Mouse (Mus musculus): Measurements from ENCODE around the gene Rnf41. TPM values are rescaled to one million over a fixed set of nuclear protein-coding genes. Genes with fewer than 3 reads are reported as not detected.
A peak's percentile ranks its signal among the peaks of the same experiment; 100 is the strongest.

Rnf41 gene
- total and polyA plus RNA-seq, 3 experiments = 28.4 to 41.7 (median 39.1) TPM

GRCm38 (mm10) chr10:128486370-128486769, 74.9 kb downstream of the Rnf41 start:
- peak; percentile 82 for DNase-seq

DNA sequence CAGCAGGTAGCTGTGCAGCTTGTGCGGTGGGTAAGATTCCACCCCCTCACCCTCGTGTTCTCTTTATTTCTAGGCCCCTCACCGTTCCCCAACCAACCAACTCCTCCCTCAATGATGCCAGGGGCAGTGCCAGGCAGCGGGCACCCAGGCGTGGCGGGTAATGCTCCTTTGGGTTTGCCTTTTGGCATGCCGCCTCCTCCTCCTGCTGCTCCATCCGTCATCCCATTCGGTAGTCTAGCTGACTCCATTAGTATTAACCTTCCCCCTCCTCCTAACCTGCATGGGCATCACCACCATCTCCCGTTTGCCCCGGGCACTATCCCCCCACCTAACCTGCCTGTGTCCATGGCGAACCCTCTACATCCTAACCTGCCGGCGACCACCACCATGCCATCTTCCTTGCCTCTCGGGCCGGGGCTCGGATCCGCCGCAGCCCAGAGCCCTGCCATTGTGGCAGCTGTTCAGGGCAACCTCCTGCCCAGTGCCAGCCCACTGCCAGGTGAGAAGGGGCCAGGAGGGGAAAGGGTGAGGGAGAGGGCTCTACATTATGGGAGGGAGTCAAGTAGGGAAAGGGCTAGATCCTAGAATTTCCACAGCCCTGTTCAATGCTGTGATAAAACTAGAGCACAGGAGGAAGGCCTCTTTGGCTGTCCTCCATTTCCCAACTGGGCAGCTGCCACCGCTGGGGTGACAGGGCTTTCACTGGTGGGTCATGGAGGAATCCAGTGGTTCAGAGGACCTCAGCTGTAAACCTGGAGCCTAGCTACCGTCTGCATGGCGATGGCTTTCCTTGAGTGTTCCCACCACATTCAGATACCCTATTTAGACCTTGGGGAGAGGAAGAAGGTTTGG, 76.6 kb downstream of the Rnf41 start:
- DNase-seq = peak; percentile 37

DNA sequence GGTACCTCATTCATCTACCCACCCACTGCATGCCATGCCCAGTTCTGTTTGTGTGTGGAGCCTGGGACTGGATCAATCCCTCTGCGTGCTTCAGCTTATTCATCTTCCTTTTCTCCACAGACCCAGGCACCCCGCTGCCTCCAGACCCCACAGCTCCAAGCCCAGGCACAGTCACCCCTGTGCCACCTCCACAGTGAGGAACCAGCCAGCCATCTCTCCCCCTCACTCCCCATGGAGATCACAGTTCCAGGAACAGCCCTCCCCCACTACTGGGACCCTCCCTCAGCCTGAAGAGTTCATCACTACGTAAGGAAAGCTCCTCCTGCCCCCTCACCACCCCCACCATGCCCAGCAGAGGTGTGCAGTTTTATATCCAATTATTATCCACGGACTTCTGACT, 77.3 kb downstream of the Rnf41 start:
- DNase-seq = no peak

GRCm38 (mm10) chr10:128489380-128489779, 77.9 kb downstream of the Rnf41 start:
- DNase-seq = peak; percentile 69

DNA sequence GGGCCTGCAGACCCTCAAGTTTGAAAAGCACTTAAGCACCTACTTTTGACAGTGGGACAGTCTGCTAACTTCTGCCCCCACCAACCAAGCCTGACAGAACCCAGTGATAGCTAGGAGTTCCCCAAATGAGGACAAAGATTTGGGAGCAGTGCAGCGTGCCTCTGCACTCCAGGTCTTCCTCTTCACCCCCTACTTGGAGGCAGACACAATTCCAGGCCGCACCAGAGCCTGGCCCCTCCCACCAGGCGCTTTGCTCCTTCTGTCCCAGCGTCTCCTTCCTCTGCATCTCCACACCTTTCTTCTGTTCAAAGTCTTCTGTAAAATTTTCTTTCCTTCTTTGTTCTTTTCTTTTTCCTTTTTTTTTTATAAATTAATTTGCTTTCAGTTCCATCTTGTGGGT, 78.3 kb downstream of the Rnf41 start:
- DNase-seq = no peak

DNA sequence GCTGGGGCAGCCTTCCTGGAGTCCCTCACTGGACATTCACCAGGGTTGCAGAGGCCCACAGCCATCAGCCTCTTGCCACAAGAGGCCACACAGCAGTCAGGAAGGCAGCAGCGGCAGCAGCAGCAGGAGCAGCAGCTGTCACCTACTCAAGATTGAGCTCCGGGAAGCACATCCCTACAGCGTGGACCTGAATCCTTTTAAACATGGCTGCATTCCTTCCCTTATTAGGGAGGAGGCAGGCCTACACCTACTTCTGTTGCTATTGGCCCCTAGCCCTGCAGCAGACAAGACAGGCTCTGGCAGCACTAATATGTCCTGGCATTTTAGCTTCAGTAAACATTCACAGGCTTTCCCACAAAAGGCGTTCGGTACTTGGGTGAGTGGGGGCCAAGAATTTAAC, 78.8 kb downstream of the Rnf41 start:
- DNase-seq = no peak

DNA sequence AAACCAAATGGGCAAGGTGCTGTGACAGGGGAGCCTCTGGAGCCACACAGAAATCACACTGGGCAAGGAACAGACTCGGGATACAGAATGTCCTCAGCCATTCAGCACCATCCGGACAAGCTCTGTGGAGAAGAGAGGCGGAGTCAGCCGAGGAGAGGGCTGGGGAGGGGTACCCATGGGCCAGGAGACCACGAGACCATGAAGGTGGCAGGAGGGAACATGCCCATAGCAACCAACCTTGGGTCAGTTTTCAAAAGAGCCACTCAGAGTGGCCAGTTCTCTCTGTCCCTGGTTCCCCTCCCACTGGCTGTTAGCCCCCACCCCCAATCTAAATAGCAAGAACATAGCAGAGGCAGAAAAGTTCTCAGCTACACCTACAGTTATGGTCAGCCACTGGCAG, 79.5 kb downstream of the Rnf41 start:
- DNase-seq = no peak

Small RNA genes within 50 kb of the gene (microRNA-seq; reads per million reads assigned to microRNA genes)
- 0 reads per million in 2 experiments for gene Gm25361
- 0 reads per million in 2 experiments for gene Gm26308
- 0.44 to 0.83 reads per million in 2 experiments for gene Mir6914
- gene Mir6915 = 0.22 to 1.2 reads per million in 2 experiments
- 1.5 to 2.5 reads per million in 2 experiments for gene Mir8105

Other genes with a start within 250 kb of the Rnf41 start
- gene Rbms2, start 231.4 kb upstream of the Rnf41 start, total RNA-seq (2021) = 100 to 1,000 TPM in 1 of 2 experiments, 10 to 100 TPM in 1; 99.3 to 124 TPM
- gene Rbms2, start 231.4 kb upstream of the Rnf41 start, polyA plus RNA-seq (2012; rRNA removed) = 118 and 130 TPM in 2 replicates
- gene Gls2, start 217.2 kb upstream of the Rnf41 start, total RNA-seq (2021) = 1 to 10 TPM; 2.5 to 3.7 TPM
- gene Gls2, start 217.2 kb upstream of the Rnf41 start, polyA plus RNA-seq (2012; rRNA removed) = 3.8 and 7.5 TPM in 2 replicates
- 10 to 100 TPM; 14.3 to 17.0 TPM for gene Spryd4, start 199.8 kb upstream of the Rnf41 start, total RNA-seq (2021)
- gene Spryd4, start 199.8 kb upstream of the Rnf41 start, polyA plus RNA-seq (2012; rRNA removed) = 5.8 and 7.4 TPM in 2 replicates
- gene Mip, start 185.8 kb upstream of the Rnf41 start, total RNA-seq (2021) = not detected
- not detected in 2 replicates for gene Mip, start 185.8 kb upstream of the Rnf41 start, polyA plus RNA-seq (2012; rRNA removed)
- 1 to 10 TPM; 4.8 to 7.2 TPM for gene Timeless, start 179.6 kb upstream of the Rnf41 start, total RNA-seq (2021)
- 1.9 and 2.8 TPM in 2 replicates for gene Timeless, start 179.6 kb upstream of the Rnf41 start, polyA plus RNA-seq (2012; rRNA removed)
- gene Apon, start 157.6 kb upstream of the Rnf41 start, total RNA-seq (2021) = 1 to 10 TPM in 1 of 2 experiments, not detected in 1; 1.5 TPM
- gene Apon, start 157.6 kb upstream of the Rnf41 start, polyA plus RNA-seq (2012; rRNA removed) = 0.10 and 0.40 TPM in 2 replicates
- 10 to 100 TPM in 1 of 2 experiments, under 1 TPM in 1; 0.76 to 19.1 TPM for gene Apof, start 143.0 kb upstream of the Rnf41 start, total RNA-seq (2021)
- 11.0 and 25.2 TPM in 2 replicates for gene Apof, start 143.0 kb upstream of the Rnf41 start, polyA plus RNA-seq (2012; rRNA removed)
- gene Stat2, start 141.1 kb upstream of the Rnf41 start, total RNA-seq (2021) = 10 to 100 TPM; 24.0 to 33.5 TPM
- gene Stat2, start 141.1 kb upstream of the Rnf41 start, polyA plus RNA-seq (2012; rRNA removed) = 37.3 and 39.2 TPM in 2 replicates
- not detected for gene Il23a, start 112.9 kb upstream of the Rnf41 start, total RNA-seq (2021)
- not detected in 2 replicates for gene Il23a, start 112.9 kb upstream of the Rnf41 start, polyA plus RNA-seq (2012; rRNA removed)
- 10 to 100 TPM; 13.8 to 18.3 TPM for gene Pan2, start 108.3 kb upstream of the Rnf41 start, total RNA-seq (2021)
- gene Pan2, start 108.3 kb upstream of the Rnf41 start, polyA plus RNA-seq (2012; rRNA removed) = 17.2 and 20.4 TPM in 2 replicates
- gene Cnpy2, start 89.2 kb upstream of the Rnf41 start, total RNA-seq (2021) = 100 to 1,000 TPM; 180 to 204 TPM
- gene Cnpy2, start 89.2 kb upstream of the Rnf41 start, polyA plus RNA-seq (2012; rRNA removed) = 20.1 and 28.6 TPM in 2 replicates
- 100 to 1,000 TPM; 391 to 444 TPM for gene Cs, start 73.9 kb upstream of the Rnf41 start, total RNA-seq (2021)
- gene Cs, start 73.9 kb upstream of the Rnf41 start, polyA plus RNA-seq (2012; rRNA removed) = 315 and 332 TPM in 2 replicates
- gene Coq10a, start 42.7 kb upstream of the Rnf41 start, total RNA-seq (2021) = 10 to 100 TPM; 72.2 to 77.1 TPM
- 44.2 and 116 TPM in 2 replicates for gene Coq10a, start 42.7 kb upstream of the Rnf41 start, polyA plus RNA-seq (2012; rRNA removed)
- gene Ankrd52, start 34.5 kb upstream of the Rnf41 start, total RNA-seq (2021) = 10 to 100 TPM; 48.3 to 59.3 TPM
- gene Ankrd52, start 34.5 kb upstream of the Rnf41 start, polyA plus RNA-seq (2012; rRNA removed) = 44.2 and 53.1 TPM in 2 replicates
- gene Slc39a5, start 10.4 kb upstream of the Rnf41 start, total RNA-seq (2021) = not detected
- gene Slc39a5, start 10.4 kb upstream of the Rnf41 start, polyA plus RNA-seq (2012; rRNA removed) = not detected in 2 replicates
- gene Nabp2, start 165 bp upstream of the Rnf41 start, total RNA-seq (2021) = 10 to 100 TPM; 79.3 to 93.8 TPM
- gene Nabp2, start 165 bp upstream of the Rnf41 start, polyA plus RNA-seq (2012; rRNA removed) = 21.3 and 22.2 TPM in 2 replicates
- gene Smarcc2, start 47.6 kb downstream of the Rnf41 start, total RNA-seq (2021) = 100 to 1,000 TPM; 120 to 128 TPM
- 129 and 130 TPM in 2 replicates for gene Smarcc2, start 47.6 kb downstream of the Rnf41 start, polyA plus RNA-seq (2012; rRNA removed)
- gene Myl6, start 82.5 kb downstream of the Rnf41 start, total RNA-seq (2021) = 100 to 1,000 TPM; 786 to 985 TPM
- 324 and 445 TPM in 2 replicates for gene Myl6, start 82.5 kb downstream of the Rnf41 start, polyA plus RNA-seq (2012; rRNA removed)
- 1 to 10 TPM; 6.2 to 8.3 TPM for gene Myl6b, start 87.0 kb downstream of the Rnf41 start, total RNA-seq (2021)
- gene Myl6b, start 87.0 kb downstream of the Rnf41 start, polyA plus RNA-seq (2012; rRNA removed) = 5.1 and 5.7 TPM in 2 replicates
- gene Esyt1, start 114.2 kb downstream of the Rnf41 start, total RNA-seq (2021) = 10 to 100 TPM; 26.1 to 32.6 TPM
- 52.8 and 59.6 TPM in 2 replicates for gene Esyt1, start 114.2 kb downstream of the Rnf41 start, polyA plus RNA-seq (2012; rRNA removed)
- 10 to 100 TPM; 11.7 to 12.3 TPM for gene Zc3h10, start 136.1 kb downstream of the Rnf41 start, total RNA-seq (2021)
- 16.0 and 16.3 TPM in 2 replicates for gene Zc3h10, start 136.1 kb downstream of the Rnf41 start, polyA plus RNA-seq (2012; rRNA removed)
- 1,000 to 10,000 TPM; 3,028 to 3,144 TPM for gene Rpl41, start 137.6 kb downstream of the Rnf41 start, total RNA-seq (2021)
- 1,154 and 1,178 TPM in 2 replicates for gene Rpl41, start 137.6 kb downstream of the Rnf41 start, polyA plus RNA-seq (2012; rRNA removed)
- 10 to 100 TPM; 79.7 to 88.2 TPM for gene Pa2g4, start 154.3 kb downstream of the Rnf41 start, total RNA-seq (2021)
- gene Pa2g4, start 154.3 kb downstream of the Rnf41 start, polyA plus RNA-seq (2012; rRNA removed) = 6.4 and 8.6 TPM in 2 replicates
- 1 to 10 TPM; 2.3 to 3.8 TPM for gene Erbb3, start 178.0 kb downstream of the Rnf41 start, total RNA-seq (2021)
- 1.1 and 1.3 TPM in 2 replicates for gene Erbb3, start 178.0 kb downstream of the Rnf41 start, polyA plus RNA-seq (2012; rRNA removed)
- 100 to 1,000 TPM; 715 to 972 TPM for gene Rps26, start 215.1 kb downstream of the Rnf41 start, total RNA-seq (2021)
- gene Rps26, start 215.1 kb downstream of the Rnf41 start, polyA plus RNA-seq (2012; rRNA removed) = 581 and 897 TPM in 2 replicates
- gene Ikzf4, start 234.3 kb downstream of the Rnf41 start, total RNA-seq (2021) = 1 to 10 TPM; 1.9 to 2.6 TPM
- gene Ikzf4, start 234.3 kb downstream of the Rnf41 start, polyA plus RNA-seq (2012; rRNA removed) = 3.1 and 3.5 TPM in 2 replicates

All from adrenal gland, adult 2 months (tissue).